In genomic region chr14:74558359-74558758, GRCm38 (mm10) we compare ENCODE assay signal across 28 mouse cellular contexts.
A peak's percentile ranks its signal among the peaks of the same experiment; 100 is the strongest.
DNase-seq lines count a peak whose midpoint lies in the region; ATAC-seq and TF ChIP-seq lines count a peak whose summit lies in the region.
"Had no signal": no experiment of that assay in that cellular context is flagged by ENCODE, and none has a peak within 500 bp of the region (broad histone marks: within the 10 kb centered on the region; RNA-seq: fewer than 3 reads in every experiment).

No protein-coding gene starts in this region.

- H3K36me3 ChIP-seq in stomach, postnatal 0 days (ENCODE audit: control insufficient read depth, insufficient read depth, low read length) = no peaks in the 10 kb centered on the region
- H3K36me3 ChIP-seq in forebrain, embryonic 12.5 days (replicated peaks) = no peaks in the 10 kb centered on the region
- H3K36me3 ChIP-seq: forebrain, embryonic 15.5 days; heart, embryonic 10.5 days; heart, embryonic 15.5 days; limb, embryonic 10.5 days; limb, embryonic 15.5 days; liver, embryonic 13.5 days; neural tube, embryonic 15.5 days had no signal

- TF ChIP-seq CTCF in stomach, postnatal 0 days (IDR thresholded peaks at IDR 0.05; ENCODE audit: low read depth) = no peak

- 70% methylated on average over 5 of the region's 5 CpGs for WGBS in stomach, postnatal 0 days
- 79% methylated on average over 5 of the region's 5 CpGs for WGBS in forebrain, embryonic 12.5 days

- H3K9me3 ChIP-seq in stomach, postnatal 0 days (ENCODE audit: control insufficient read depth, low read length) = no peaks in the 10 kb centered on the region
- no peaks in the 10 kb centered on the region for H3K9me3 ChIP-seq in forebrain, embryonic 12.5 days
- H3K9me3 ChIP-seq: forebrain, embryonic 15.5 days; heart, embryonic 10.5 days; heart, embryonic 15.5 days; limb, embryonic 10.5 days; limb, embryonic 15.5 days; liver, embryonic 13.5 days; neural tube, embryonic 15.5 days had no signal

- DNase-seq in urinary bladder, postnatal 14 days (ENCODE audit: low spot score) = peak; percentile 4
- DNase-seq in urinary bladder, postnatal 36 days (ENCODE audit: low spot score in 2 of 2) = no peak
- DNase-seq in adrenal gland, adult 8-10 months = peak; percentile 66
- peak; percentile 5 to 10 for DNase-seq in adrenal gland, postnatal 4 days (ENCODE audit: low spot score in 2 of 2)
- no peak for DNase-seq in retina, postnatal 1 day
- no peak for DNase-seq in stomach, postnatal 0 days (ENCODE audit: low spot score)
- DNase-seq: cerebellum, adult 9-10 months; cerebellum, postnatal 36 days; gastrocnemius, postnatal 25 days; heart, adult 11 months; kidney, adult 2 months; kidney, postnatal 10 days; layer of hippocampus, adult 9-11 months; liver, embryonic 13.5 days; lung, adult 2 months; lung, postnatal 10 days; midbrain, embryonic 14.5 days; thymus, postnatal 14 days had no signal

- H3K4me3 ChIP-seq in stomach, postnatal 0 days (ENCODE audit: low read depth, low read length) = no peak overlapping the region
- no peak overlapping the region for H3K4me3 ChIP-seq in forebrain, embryonic 12.5 days (replicated peaks)
- H3K4me3 ChIP-seq: forebrain, embryonic 15.5 days; heart, embryonic 10.5 days; heart, embryonic 15.5 days; limb, embryonic 10.5 days; limb, embryonic 15.5 days; liver, embryonic 13.5 days; neural tube, embryonic 15.5 days had no signal

- no peak overlapping the region for H3K4me2 ChIP-seq in stomach, postnatal 0 days (replicated peaks; ENCODE audit: low read depth)
- no peak overlapping the region for H3K4me2 ChIP-seq in forebrain, embryonic 12.5 days
- H3K4me2 ChIP-seq: forebrain, embryonic 15.5 days; heart, embryonic 15.5 days; limb, embryonic 15.5 days; liver, embryonic 13.5 days; neural tube, embryonic 15.5 days had no signal

- H3K9ac ChIP-seq in stomach, postnatal 0 days (ENCODE audit: low read length) = no peak overlapping the region
- no peak overlapping the region for H3K9ac ChIP-seq in forebrain, embryonic 12.5 days
- H3K9ac ChIP-seq: forebrain, embryonic 15.5 days; heart, embryonic 15.5 days; limb, embryonic 15.5 days; liver, embryonic 13.5 days; neural tube, embryonic 15.5 days had no signal

- no peak overlapping the region for H3K27ac ChIP-seq in stomach, postnatal 0 days (replicated peaks)
- no peak overlapping the region for H3K27ac ChIP-seq in forebrain, embryonic 12.5 days
- H3K27ac ChIP-seq: forebrain, embryonic 15.5 days; heart, embryonic 10.5 days; heart, embryonic 15.5 days; limb, embryonic 10.5 days; limb, embryonic 15.5 days; liver, embryonic 13.5 days; macrophage; neural tube, embryonic 15.5 days had no signal

- no peaks in the 10 kb centered on the region for H3K27me3 ChIP-seq in stomach, postnatal 0 days (ENCODE audit: control insufficient read depth, insufficient read depth, low read length)
- no peaks in the 10 kb centered on the region for H3K27me3 ChIP-seq in forebrain, embryonic 12.5 days
- H3K27me3 ChIP-seq: forebrain, embryonic 15.5 days; heart, embryonic 15.5 days; limb, embryonic 15.5 days; liver, embryonic 13.5 days; neural tube, embryonic 15.5 days had no signal

- no peaks in the 10 kb centered on the region for H3K4me1 ChIP-seq in stomach, postnatal 0 days (replicated peaks; ENCODE audit: control insufficient read depth, insufficient read depth)
- H3K4me1 ChIP-seq in forebrain, embryonic 12.5 days = no peaks in the 10 kb centered on the region
- H3K4me1 ChIP-seq: forebrain, embryonic 15.5 days; heart, embryonic 10.5 days; heart, embryonic 15.5 days; limb, embryonic 10.5 days; limb, embryonic 15.5 days; liver, embryonic 13.5 days; neural tube, embryonic 15.5 days had no signal

- no peak for TF ChIP-seq EP300 in stomach, postnatal 0 days (optimal IDR thresholded peaks at IDR 0.05)

- no peak for ATAC-seq in stomach, postnatal 0 days (ENCODE audit: low FRiP score, low TSS enrichment)
- no peak for ATAC-seq in forebrain, embryonic 12.5 days (ENCODE audit: low FRiP score)
- ATAC-seq: CD4-positive, CD25-positive, alpha-beta regulatory T cell, adult 4 months; forebrain, embryonic 15.5 days; hindbrain, embryonic 16.5 days had no signal

Comparison
In these comparisons a context has a peak if more than half of its experiments do, and no peak if none do; other contexts are left out.
1. DNase-seq: peak in urinary bladder, postnatal 14 days (single experiment), adrenal gland, adult 8-10 months (single experiment) and adrenal gland, postnatal 4 days (2 of 2); none in urinary bladder, postnatal 36 days (0 of 2), retina, postnatal 1 day (single experiment) and stomach, postnatal 0 days (single experiment).